Mouse (Mus musculus) stomach, postnatal 0 days (tissue): ENCODE measurements around the gene Platr25. TPM values are rescaled to one million over a fixed set of nuclear protein-coding genes. Genes with fewer than 3 reads are reported as not detected.
"Not testable (repeated sequence)": the region's sequence is repeated elsewhere in the genome, so short reads cannot be mapped to it uniquely, and the experiment has no call there.

ENCODE experiments used
- ATAC-seq: fragments of 200-750 bp; cut with Nextera tagmentation; 2 replicates; pipeline ENCODE4 v1.8.0; 2017; ENCODE audit not compliant: low FRiP score, low TSS enrichment
- DNase-seq: peaks from one replicate; pipeline ENCODE4 v3.0.0-alpha.2; 2016; ENCODE audit warnings: low spot score
- H3K27ac ChIP-seq: fragments of 300-500 bp; sonication (generic); replicated peaks from 2 replicates; pipeline ENCODE4 v1.5.1; 2014; ENCODE audit warnings: mild to moderate bottlenecking, control low read depth
- H3K27me3 ChIP-seq: fragments of 300-500 bp; sonication (generic); 2 replicates; pipeline ENCODE4 v1.6.1; 2014; ENCODE audit warnings: low read length; ENCODE audit not compliant: control insufficient read depth, insufficient read depth
- H3K36me3 ChIP-seq: fragments of 300-500 bp; sonication (generic); 2 replicates; pipeline ENCODE4 v1.6.1; 2014; ENCODE audit warnings: low read length, mixed read lengths; ENCODE audit not compliant: control insufficient read depth, insufficient read depth
- H3K4me1 ChIP-seq: fragments of 300-500 bp; sonication (generic); replicated peaks from 2 replicates; pipeline ENCODE4 v1.6.1; 2014; ENCODE audit warnings: antibody characterized with exemption; ENCODE audit not compliant: control insufficient read depth, insufficient read depth
- H3K4me2 ChIP-seq: fragments of 300-500 bp; sonication (generic); replicated peaks from 2 replicates; pipeline ENCODE4 v1.6.1; 2014; ENCODE audit warnings: low read depth, mild to moderate bottlenecking, control low read depth, moderate library complexity
- H3K4me3 ChIP-seq: fragments of 300-500 bp; sonication (generic); 2 replicates; pipeline ENCODE4 v1.5.1; 2014; ENCODE audit warnings: low read depth, low read length, control low read depth
- H3K9ac ChIP-seq: fragments of 300-500 bp; sonication (generic); 2 replicates; pipeline ENCODE4 v1.6.1; 2014; ENCODE audit warnings: mild to moderate bottlenecking, low read length, control low read depth, mixed read lengths
- H3K9me3 ChIP-seq: fragments of 300-500 bp; sonication (generic); 2 replicates; pipeline ENCODE4 v1.6.1; 2016; ENCODE audit warnings: low read length; ENCODE audit not compliant: control insufficient read depth
- CTCF ChIP-seq: IDR thresholded peaks from 2 replicates; pipeline ENCODE4 v1.5.1; 2016; ENCODE audit warnings: antibody characterized with exemption, low read depth, mild to moderate bottlenecking, moderate library complexity
- EP300 ChIP-seq: optimal IDR thresholded peaks from 2 replicates; pipeline ENCODE3; 2016; ENCODE audit warnings: antibody characterized with exemption
- WGBS: fragments of 180-500 bp; shearing (Covaris S2); extraction: QIAGEN DNeasy Blood & Tissue Kit; methylation state at CpG from one replicate; pipeline ENCODE4 v1.1.7; 2014; 5-methylcytosine and 5-hydroxymethylcytosine counted together
- polyA plus RNA-seq: library from polyadenylated mRNA; unstranded; fragments of >200 nt; fragmentation: Nextera tagmentation; extraction: Ambion mirVana; gene quantifications from 2 replicates; pipeline ENCODE4 v1.2.1, GENCODE M21; 2015

Platr25 gene
- 8.5 and 8.7 TPM in 2 replicates for polyA plus RNA-seq

DNA sequence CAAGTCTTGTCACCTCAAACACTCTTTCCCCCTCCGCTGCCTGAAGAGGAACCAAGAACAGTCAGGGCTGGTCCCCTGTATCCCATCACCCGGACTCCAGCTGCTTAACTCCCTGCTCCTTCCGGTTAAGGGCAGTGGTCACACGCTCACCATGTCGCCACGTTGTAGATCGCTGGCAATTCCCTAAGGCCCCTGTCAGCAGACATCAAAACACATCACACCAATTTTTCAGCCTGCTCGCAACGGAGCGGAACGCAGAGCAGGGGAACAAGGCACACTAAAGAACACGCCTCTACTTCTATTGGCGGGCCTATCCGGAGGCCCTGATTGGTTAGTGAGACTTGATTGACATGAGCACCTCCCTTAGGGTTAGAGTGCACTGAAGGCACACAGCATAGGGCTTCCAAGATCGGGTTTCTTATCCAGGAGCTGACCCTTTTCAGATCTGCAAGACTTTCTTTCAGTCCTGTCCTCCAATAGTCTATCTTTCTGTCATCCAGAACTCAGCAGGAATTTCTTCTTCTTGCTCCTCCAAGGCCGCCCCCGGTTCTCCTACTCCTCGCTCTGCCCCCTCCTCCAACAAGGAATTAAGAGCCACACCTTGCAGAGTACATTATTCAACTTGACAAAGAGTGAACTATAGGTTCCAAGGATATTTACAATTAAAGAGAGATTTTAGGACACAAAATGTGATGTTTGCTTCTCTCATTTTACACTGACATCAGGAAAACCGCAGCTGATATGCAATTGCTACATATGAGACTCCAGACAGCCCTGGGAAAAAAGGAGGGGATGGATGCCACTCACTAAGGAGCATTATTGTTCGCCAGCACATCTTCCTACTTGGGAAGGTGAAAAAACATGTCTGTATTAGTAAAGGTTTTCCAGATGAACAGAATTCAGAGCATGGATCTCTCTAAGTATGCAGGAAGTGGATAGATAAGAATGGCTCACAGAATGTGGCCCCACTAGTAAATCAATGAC is at the start of gene Platr25:
TSS of gene Platr25 (minus strand) at position 278 of the 984 bp plus-strand sequence.
- not testable (repeated sequence) for H3K27me3 ChIP-seq, H3K9me3 ChIP-seq, H3K27ac ChIP-seq, H3K4me1 ChIP-seq, H3K36me3 ChIP-seq
- 7% methylated on average over 20 of the region's 20 CpGs for WGBS
- peak within 1 kb of the TSS; percentile 47 for H3K4me3 ChIP-seq
- ATAC-seq (peak; percentile 79), DNase-seq (peak; percentile 69)
- peak within 1 kb of the TSS; percentile 52; the same call in 1 of the 2 replicates for H3K9ac ChIP-seq
- H3K4me2 ChIP-seq = peak within 1 kb of the TSS; percentile 51

DNA sequence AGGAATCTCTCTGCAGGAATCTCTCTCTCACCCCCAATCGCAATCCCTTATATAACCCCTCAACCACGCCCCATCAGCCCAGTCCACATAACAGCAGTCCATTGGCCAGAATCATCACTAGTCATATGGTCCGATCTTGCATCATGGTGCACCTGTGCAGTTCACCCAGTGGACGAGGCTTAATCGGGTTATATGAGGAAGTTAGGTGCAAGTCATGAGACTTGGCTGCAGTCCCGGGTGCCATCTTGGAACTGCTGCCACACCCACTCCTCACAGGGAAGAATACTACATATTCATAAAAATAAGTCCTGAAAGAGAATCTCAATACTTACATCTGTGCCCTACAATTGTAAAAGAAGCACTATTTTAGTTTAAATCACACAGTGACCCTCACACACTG is 47.5 kb upstream of the Platr25 start:
- not testable (repeated sequence) for ATAC-seq

DNA sequence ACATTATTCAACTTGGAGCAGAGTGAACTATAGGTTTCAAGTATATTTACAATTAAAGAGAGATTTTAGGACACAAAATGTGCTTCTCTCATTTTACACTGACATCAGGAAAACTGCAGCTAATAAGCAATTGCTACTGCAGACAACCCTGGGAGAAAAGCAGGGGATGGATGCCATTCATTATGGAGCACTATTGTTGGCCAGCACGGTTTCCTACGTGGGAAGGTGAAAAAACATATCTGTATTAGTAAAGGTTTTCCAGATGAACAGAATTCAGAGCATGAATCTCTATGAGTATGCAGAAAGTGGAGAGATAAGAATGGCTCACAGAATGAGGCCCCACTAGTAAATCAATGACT is 25.6 kb upstream of the Platr25 start:
- not testable (repeated sequence) for H3K36me3 ChIP-seq, H3K27ac ChIP-seq, H3K27me3 ChIP-seq, H3K9me3 ChIP-seq, DNase-seq, H3K4me1 ChIP-seq, ATAC-seq, H3K9ac ChIP-seq
- H3K4me2 ChIP-seq = peak overlapping the region; percentile 60; the same call in 1 of the 2 replicates
- peak overlapping the region; percentile 42 for H3K4me3 ChIP-seq
- 41% methylated on average over 2 of the region's 2 CpGs for WGBS

More for the DNA sequence above, 47.5 kb upstream of the Platr25 start:
- not testable (repeated sequence) for DNase-seq, H3K27me3 ChIP-seq, H3K27ac ChIP-seq, H3K4me1 ChIP-seq, H3K9me3 ChIP-seq, H3K36me3 ChIP-seq, H3K4me2 ChIP-seq, H3K9ac ChIP-seq, H3K4me3 ChIP-seq
- 93% methylated on average over 6 of the region's 6 CpGs for WGBS

DNA sequence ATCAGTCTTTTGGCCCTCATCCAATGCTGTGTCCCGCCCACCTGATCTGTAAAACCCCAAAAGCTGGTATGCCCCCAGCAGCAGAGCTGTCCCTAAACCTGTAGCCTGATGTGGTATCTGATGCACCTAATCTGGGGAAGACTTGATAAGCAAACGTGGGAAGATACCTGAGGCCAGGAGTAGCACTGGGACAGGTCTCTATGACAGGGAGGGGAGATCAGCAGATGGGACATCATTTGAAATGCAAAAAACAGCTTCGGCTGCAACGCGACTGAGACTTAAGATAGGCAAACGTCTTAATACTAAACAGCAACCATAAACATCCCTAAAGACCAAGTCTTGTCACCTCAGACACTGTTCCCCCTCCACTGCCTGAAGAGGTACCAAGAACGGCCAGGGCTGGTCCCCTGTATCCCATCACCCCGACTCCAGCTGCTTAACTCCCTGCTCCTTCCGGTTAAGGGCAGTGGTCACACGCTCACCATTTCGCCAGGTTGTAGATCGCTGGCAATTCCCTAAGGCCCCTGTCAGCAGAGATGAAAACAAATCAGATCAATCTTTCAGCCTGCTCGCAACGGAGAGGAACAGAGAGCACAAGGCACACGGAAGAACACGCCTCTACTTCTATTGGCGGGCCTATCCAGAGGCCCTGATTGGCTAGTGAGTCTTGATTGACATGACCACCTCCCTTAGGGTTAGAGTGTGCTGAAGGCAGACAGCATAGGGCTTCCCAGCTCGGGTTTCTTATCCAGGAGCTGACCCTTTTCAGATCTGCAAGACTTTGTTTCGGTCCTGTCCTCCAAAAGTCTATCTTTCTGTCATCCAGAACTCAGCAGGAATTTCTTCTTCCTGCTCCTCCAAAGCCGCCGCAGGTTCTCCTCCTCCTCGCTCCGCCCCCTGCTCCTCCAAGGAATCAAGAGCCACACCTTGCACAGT is 25.0 kb upstream of the Platr25 start, which contains the start of gene Gm5141:
TSS of gene Gm5141 (minus strand) at position 610 of the 936 bp plus-strand sequence.
- H3K4me3 ChIP-seq = peak within 1 kb of the TSS; percentile 42
- peak; percentile 98 for ATAC-seq
- 4% methylated on average over 18 of the region's 23 CpGs for WGBS
- peak within 1 kb of the TSS; percentile 60 for H3K4me2 ChIP-seq
- not testable (repeated sequence) for H3K9me3 ChIP-seq, H3K36me3 ChIP-seq, H3K4me1 ChIP-seq, H3K27ac ChIP-seq, H3K27me3 ChIP-seq
- H3K9ac ChIP-seq = peak within 1 kb of the TSS; percentile 50
- DNase-seq = peak; percentile 62

DNA sequence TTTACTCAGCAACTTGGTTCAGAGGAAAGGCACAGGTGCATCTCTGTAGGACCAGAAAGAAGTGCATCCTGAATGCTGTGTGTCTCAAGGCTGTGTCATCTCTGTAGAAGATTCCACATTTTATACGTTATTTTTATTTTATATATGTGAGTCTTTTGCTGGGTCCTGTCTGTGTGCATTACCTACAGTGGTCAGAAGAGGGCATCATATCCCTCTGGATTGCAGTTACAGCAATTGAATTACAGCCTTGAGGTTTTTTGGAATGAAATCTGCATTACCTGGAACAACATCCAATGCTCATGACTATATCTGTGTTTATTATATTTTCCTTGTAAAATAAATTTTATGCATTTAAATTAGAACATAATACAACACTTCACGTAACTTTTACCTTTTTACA is 3.3 kb upstream of the Platr25 start:
- H3K4me3 ChIP-seq, H3K9ac ChIP-seq, H3K27me3 ChIP-seq, H3K36me3 ChIP-seq, H3K27ac ChIP-seq, ATAC-seq, H3K9me3 ChIP-seq, H3K4me2 ChIP-seq, H3K4me1 ChIP-seq: not testable (repeated sequence)
- TF ChIP-seq CTCF = peak; percentile 75
- WGBS = 62% methylated on average over 2 of the region's 2 CpGs
- peak; percentile 32 for DNase-seq

DNA sequence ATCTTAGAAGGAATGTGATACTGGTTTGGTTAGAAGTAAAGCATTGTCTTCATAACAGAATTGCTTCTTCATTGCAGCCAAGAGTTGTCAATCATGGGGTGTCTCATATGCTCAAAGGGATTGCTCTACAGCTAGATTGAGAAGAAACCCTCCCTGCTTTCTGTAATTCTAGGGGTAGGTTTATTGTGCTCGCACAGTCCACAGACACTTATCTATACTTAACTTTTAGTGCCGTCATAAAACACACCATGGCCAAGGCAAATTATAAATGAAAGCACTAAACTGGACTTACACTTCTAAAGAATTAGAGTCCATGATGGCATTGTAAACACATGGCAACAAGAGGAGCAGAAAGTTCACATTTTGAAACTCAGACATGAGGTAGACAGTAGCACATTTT is 27.2 kb downstream of the Platr25 start:
- H3K4me2 ChIP-seq = no peak overlapping the region
- no peak overlapping the region for H3K27ac ChIP-seq
- no peaks in the 10 kb centered on the region for H3K9me3 ChIP-seq
- H3K4me3 ChIP-seq = no peak overlapping the region
- no peaks in the 10 kb centered on the region for H3K4me1 ChIP-seq
- no peaks in the 10 kb centered on the region for H3K36me3 ChIP-seq
- no peaks in the 10 kb centered on the region for H3K27me3 ChIP-seq
- DNase-seq (no peak), ATAC-seq (no peak)
- WGBS = 95% methylated on average over 2 of the region's 2 CpGs
- no peak overlapping the region for H3K9ac ChIP-seq
- TF ChIP-seq EP300 = no peak
- no peak for TF ChIP-seq CTCF

DNA sequence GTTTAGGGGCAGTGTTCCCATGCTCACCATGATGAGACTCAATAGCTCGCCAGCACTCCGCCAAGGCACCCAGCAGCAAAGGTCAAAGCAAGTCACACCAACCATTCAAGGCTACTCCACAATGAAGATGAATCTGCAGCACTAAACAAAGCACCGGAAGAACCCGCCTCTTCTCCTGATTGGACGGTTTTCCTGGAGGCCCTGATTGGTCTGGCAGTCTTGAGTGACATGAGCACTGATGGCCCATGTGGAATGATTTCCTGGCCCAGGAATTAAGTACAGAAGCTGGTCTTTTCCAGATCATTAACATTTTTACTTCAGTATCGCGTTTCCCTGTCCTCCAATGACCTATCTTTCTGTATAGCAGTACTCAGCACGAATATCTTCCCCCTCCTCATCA is 47.9 kb downstream of the Platr25 start:
- H3K9ac ChIP-seq, H3K36me3 ChIP-seq, DNase-seq, H3K4me2 ChIP-seq, H3K27me3 ChIP-seq, H3K9me3 ChIP-seq, H3K27ac ChIP-seq, H3K4me1 ChIP-seq, ATAC-seq, H3K4me3 ChIP-seq: not testable (repeated sequence)
- WGBS = 92% methylated on average over 8 of the region's 8 CpGs

DNA sequence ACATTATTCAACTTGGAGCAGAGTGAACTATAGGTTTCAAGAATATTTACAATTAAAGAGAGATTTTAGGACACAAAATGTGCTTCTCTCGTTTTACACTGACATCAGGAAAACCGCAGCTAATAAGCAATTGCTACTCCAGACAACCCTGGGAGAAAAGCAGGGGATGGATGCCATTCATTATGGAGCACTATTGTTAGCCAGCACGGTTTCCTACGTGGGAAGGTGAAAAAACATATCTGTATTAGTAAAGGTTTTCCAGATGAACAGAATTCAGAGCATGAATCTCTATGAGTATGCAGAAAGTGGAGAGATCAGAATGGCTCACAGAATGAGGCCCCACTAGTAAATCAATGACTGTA is 75.2 kb downstream of the Platr25 start:
- H3K36me3 ChIP-seq, H3K27me3 ChIP-seq, H3K27ac ChIP-seq, DNase-seq, H3K4me1 ChIP-seq, H3K9me3 ChIP-seq: not testable (repeated sequence)
- peak; percentile 15; the same call in 1 of the 2 replicates for ATAC-seq
- Histone ChIP-seq H3K4me3 (peak overlapping the region; percentile 42), H3K9ac (peak overlapping the region; percentile 48; the same call in 1 of the 2 replicates), H3K4me2 (peak overlapping the region; percentile 44)
- WGBS = 16% methylated on average over 4 of the region's 4 CpGs
